Mouse (Mus musculus) forebrain, postnatal 0 days (tissue): ENCODE measurements around the gene Hnrnpa3. TPM values are rescaled to one million over a fixed set of nuclear protein-coding genes. Genes with fewer than 3 reads are reported as not detected.
"Not testable (repeated sequence)": the region's sequence is repeated elsewhere in the genome, so short reads cannot be mapped to it uniquely, and the experiment has no call there.

Source experiments
- ATAC-seq: fragments of 200-750 bp; cut with Nextera tagmentation; 2 replicates; pipeline ENCODE4 v1.8.0; 2017; ENCODE audit warnings: mild to moderate bottlenecking, moderate library complexity
- DNase-seq: peaks from one replicate; pipeline ENCODE4 v3.0.0-alpha.2; 2015
- H3K27ac ChIP-seq: fragments of 300-500 bp; sonication (generic); 2 replicates; pipeline ENCODE4 v1.5.1; 2014; ENCODE audit warnings: low read depth, mild to moderate bottlenecking, antibody characterized with exemption, low read length, moderate library complexity, mixed read lengths
- H3K27me3 ChIP-seq: fragments of 300-500 bp; sonication (generic); 2 replicates; pipeline ENCODE4 v1.6.1; 2014; ENCODE audit warnings: mild to moderate bottlenecking, low read length, mixed read lengths; ENCODE audit not compliant: insufficient read depth
- H3K36me3 ChIP-seq: fragments of 300-500 bp; sonication (generic); 2 replicates; pipeline ENCODE4 v1.6.1; 2014; ENCODE audit warnings: mild to moderate bottlenecking, moderate library complexity; ENCODE audit not compliant: insufficient read depth
- H3K4me1 ChIP-seq: fragments of 300-500 bp; sonication (generic); 2 replicates; pipeline ENCODE4 v1.6.1; 2014; ENCODE audit warnings: antibody characterized with exemption; ENCODE audit not compliant: insufficient read depth
- H3K4me2 ChIP-seq: fragments of 300-500 bp; sonication (generic); 2 replicates; pipeline ENCODE4 v1.6.1; 2014; ENCODE audit warnings: low read depth, mild to moderate bottlenecking, moderate library complexity
- H3K4me3 ChIP-seq: fragments of 300-500 bp; sonication (generic); 2 replicates; pipeline ENCODE4 v1.5.1; 2014; ENCODE audit warnings: low read depth, low read length, mixed read lengths
- H3K9ac ChIP-seq: fragments of 300-500 bp; sonication (generic); 2 replicates; pipeline ENCODE4 v1.6.1; 2014; ENCODE audit warnings: mild to moderate bottlenecking
- H3K9me3 ChIP-seq: fragments of 300-500 bp; sonication (generic); 2 replicates; pipeline ENCODE4 v1.6.1; 2016; ENCODE audit warnings: low read length
- CTCF ChIP-seq: sonication (generic); IDR thresholded peaks from 2 replicates; pipeline ENCODE4 v1.5.1; 2016; ENCODE audit warnings: antibody characterized with exemption, control low read depth, low read depth
- WGBS: fragments of 180-500 bp; shearing (Covaris S2); extraction: QIAGEN DNeasy Blood & Tissue Kit; methylation state at CpG from one replicate; pipeline ENCODE4 v1.1.7; 2014; 5-methylcytosine and 5-hydroxymethylcytosine counted together
- polyA plus RNA-seq: library from polyadenylated mRNA; unstranded; fragments of >200 nt; fragmentation: Nextera tagmentation; extraction: Ambion mirVana; gene quantifications from 2 replicates; pipeline ENCODE4 v1.2.1, GENCODE M21; 2015
- total RNA-seq: library from RNA; depleted of rRNA; stranded (reverse); fragments of >200 nt; gene quantifications from 2 replicates; pipeline ENCODE4 v1.2.3, GENCODE M21; 2014; rRNA removed

Hnrnpa3 gene
- total RNA-seq (85.7 and 107 TPM in 2 replicates), polyA plus RNA-seq (101 and 132 TPM in 2 replicates)

- DNase-seq (peak; percentile 100), ATAC-seq (peak; percentile 96)
- Histone ChIP-seq H3K36me3 (peaks cover 13% of the 10 kb centered on the region), H3K27me3 (no peaks in the 10 kb centered on the region), H3K9ac (peak within 1 kb of the TSS; percentile 98), H3K9me3 (no peaks in the 10 kb centered on the region), H3K4me1 (peaks cover 15% of the 10 kb centered on the region), H3K27ac (peak within 1 kb of the TSS; percentile 100), H3K4me3 (peak within 1 kb of the TSS; percentile 98), H3K4me2 (peak within 1 kb of the TSS; percentile 73)
- WGBS, result 2% methylated on average over 84 of the region's 102 CpGs
- peak; percentile 26; the same call in 1 of the 2 replicates for TF ChIP-seq CTCF
Observed at GRCm38 (mm10) chr2:75658727-75659628, at the start of gene Hnrnpa3. TSS of gene Hnrnpa3 (plus strand) at chr2:75659261.

DNA sequence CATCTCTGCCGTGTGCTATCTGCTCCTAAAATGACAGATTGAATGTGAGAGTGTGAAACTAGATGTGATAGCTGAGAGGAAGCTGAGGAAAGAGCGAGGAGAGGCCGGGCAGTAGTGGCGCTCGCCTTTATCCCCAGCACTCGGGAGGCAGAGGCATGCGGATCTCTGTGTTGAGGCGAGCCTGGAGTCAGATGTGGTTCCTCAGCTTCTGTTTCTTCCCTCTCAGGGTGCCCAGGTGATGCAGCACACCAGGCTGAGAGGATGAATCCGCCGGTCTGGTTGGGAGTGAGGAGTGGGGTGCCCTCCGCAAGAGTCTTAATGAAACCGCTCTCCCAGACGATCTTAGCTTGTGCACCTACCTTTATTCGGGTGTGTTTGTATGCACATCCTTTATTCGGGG, 49.1 kb upstream of the Hnrnpa3 start:
- H3K4me2 ChIP-seq, result peak overlapping the region; percentile 41
- H3K27me3 ChIP-seq, result peaks cover 12% of the 10 kb centered on the region
- no peaks in the 10 kb centered on the region for H3K4me1 ChIP-seq
- no peak overlapping the region for H3K9ac ChIP-seq
- H3K9me3 ChIP-seq, result no peaks in the 10 kb centered on the region
- TF ChIP-seq CTCF, result no peak
- no peaks in the 10 kb centered on the region for H3K36me3 ChIP-seq
- H3K4me3 ChIP-seq, result peak overlapping the region; percentile 17
- DNase-seq (no peak), ATAC-seq (no peak)
- 58% methylated on average over 15 of the region's 15 CpGs for whole genome bisulfite sequencing
- H3K27ac ChIP-seq, result no peak overlapping the region

GRCm38 (mm10) chr2:75610602-75611001, 48.5 kb upstream of the Hnrnpa3 start:
- not testable (repeated sequence) for H3K4me1 ChIP-seq, H3K9ac ChIP-seq, H3K36me3 ChIP-seq, ATAC-seq, DNase-seq, H3K4me2 ChIP-seq, H3K4me3 ChIP-seq, H3K27ac ChIP-seq, H3K9me3 ChIP-seq
- H3K27me3 ChIP-seq, result peaks cover 12% of the 10 kb centered on the region
- peak; percentile 29; the same call in 1 of the 2 replicates for TF ChIP-seq CTCF
- 90% methylated on average over 7 of the region's 7 CpGs for WGBS

DNA sequence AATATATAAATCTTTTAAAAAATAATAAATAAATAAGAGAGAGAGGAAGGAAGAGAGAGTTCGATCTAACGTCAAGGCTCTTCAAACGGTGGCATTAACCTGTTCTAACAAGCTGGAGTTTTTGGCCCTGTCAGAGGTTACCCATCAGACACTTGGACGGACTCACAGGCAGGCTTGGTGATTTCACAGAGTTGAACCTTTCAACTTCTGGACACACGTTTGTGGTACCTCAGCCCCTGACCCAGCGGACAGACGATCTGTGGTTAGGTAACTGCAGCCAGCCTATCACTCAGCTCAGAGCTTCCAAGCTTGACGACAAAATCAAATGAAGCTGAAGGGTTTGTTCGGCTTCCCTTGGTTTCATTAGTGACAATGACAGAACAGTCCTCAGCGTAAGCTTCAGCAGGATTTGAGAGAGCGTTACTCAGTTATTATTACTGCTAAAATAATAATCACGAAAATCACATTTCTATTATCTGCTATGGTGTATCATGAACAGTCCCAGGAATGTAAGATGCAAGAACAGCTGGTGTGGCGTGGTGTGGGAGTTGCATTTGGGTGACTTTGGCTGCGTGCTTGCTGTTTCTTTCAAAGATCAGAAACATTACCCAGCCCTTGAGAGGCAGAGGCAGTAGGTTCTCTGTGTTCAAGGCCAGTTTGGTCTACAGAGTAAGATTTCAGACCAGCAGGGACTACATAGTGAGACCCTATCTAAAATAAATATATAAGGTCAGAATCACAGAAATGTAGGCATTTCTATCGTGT, 47.8 kb upstream of the Hnrnpa3 start:
- no peaks in the 10 kb centered on the region for H3K36me3 ChIP-seq
- H3K9me3 ChIP-seq, result no peaks in the 10 kb centered on the region
- no peak for TF ChIP-seq CTCF
- no peak overlapping the region for H3K9ac ChIP-seq
- H3K4me2 ChIP-seq, result no peak overlapping the region
- ATAC-seq (no peak), DNase-seq (no peak)
- no peaks in the 10 kb centered on the region for H3K4me1 ChIP-seq
- no peak overlapping the region for H3K27ac ChIP-seq
- H3K4me3 ChIP-seq, result no peak overlapping the region
- H3K27me3 ChIP-seq, result peaks cover 12% of the 10 kb centered on the region
- 88% methylated on average over 15 of the region's 15 CpGs for WGBS

DNA sequence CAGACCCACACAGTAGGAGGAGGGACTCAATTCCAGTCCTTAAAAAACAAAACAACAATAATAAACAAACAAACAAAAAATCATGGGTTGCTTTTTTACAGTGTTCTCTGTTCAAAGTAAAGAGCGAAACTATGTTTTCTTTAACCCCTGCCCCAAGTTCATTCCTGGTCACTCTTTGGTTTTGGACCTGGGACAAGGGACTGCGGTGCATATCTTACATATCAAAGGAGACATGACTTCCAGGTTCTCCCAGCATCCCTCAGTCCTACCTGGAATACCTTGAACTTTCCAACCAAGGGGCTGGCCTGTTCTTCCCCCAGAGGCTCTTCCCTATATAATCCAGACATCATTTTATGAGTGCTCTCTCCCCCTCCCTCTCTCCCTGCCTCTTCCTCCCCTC, 47.1 kb upstream of the Hnrnpa3 start:
- Histone ChIP-seq H3K4me1 (no peaks in the 10 kb centered on the region), H3K9me3 (no peaks in the 10 kb centered on the region), H3K9ac (no peak overlapping the region), H3K4me2 (no peak overlapping the region), H3K27me3 (peaks cover 12% of the 10 kb centered on the region), H3K27ac (no peak overlapping the region), H3K4me3 (no peak overlapping the region), H3K36me3 (no peaks in the 10 kb centered on the region)
- DNase-seq (no peak), ATAC-seq (no peak)
- no peak for TF ChIP-seq CTCF
- 93% methylated on average over 2 of the region's 2 CpGs for WGBS

- TF ChIP-seq CTCF, result no peak
- Histone ChIP-seq H3K4me1 (no peaks in the 10 kb centered on the region), H3K27me3 (peaks cover 12% of the 10 kb centered on the region), H3K4me3 (no peak overlapping the region), H3K27ac (no peak overlapping the region), H3K9me3 (no peaks in the 10 kb centered on the region), H3K4me2 (no peak overlapping the region), H3K36me3 (no peaks in the 10 kb centered on the region), H3K9ac (no peak overlapping the region)
- ATAC-seq (no peak), DNase-seq (no peak)
- 8% methylated on average over 14 of the region's 14 CpGs for WGBS
Observed at GRCm38 (mm10) chr2:75612981-75613567, 46.0 kb upstream of the Hnrnpa3 start.
